Mouse (Mus musculus) embryo, embryonic 9.5 days (tissue): Measurements from ENCODE around the gene Frmd7.

Experiments
- DNase-seq: peaks from one replicate; pipeline ENCODE4 v3.0.0-alpha.2; 2017; ENCODE audit errors: extremely low spot score

Frmd7 gene

GRCm38 (mm10) chrX:50864734-50865133, 77.8 kb downstream of the Frmd7 start:
- no peak for DNase-seq

- no peak for DNase-seq
Observed at GRCm38 (mm10) chrX:50863771-50864170, 78.7 kb downstream of the Frmd7 start.

GRCm38 (mm10) chrX:50850428-50851184, 91.9 kb downstream of the Frmd7 start:
- DNase-seq: no peak
